Mouse (Mus musculus) hematopoietic stem cell, adult 5-6 weeks (primary cell): Measurements from ENCODE around the gene Lgals1. TPM values are rescaled to one million over a fixed set of nuclear protein-coding genes. Genes with fewer than 3 reads are reported as not detected.

Experiments used
- ATAC-seq, 2 experiments: fragments of 125-278 bp in 1 of 2; replicated peaks in 1 of 2; 2 replicates each; pipeline ENCODE4 v1.8.0; 2016 to 2017; ENCODE audit warnings: inconsistent platforms in 2 of 2, mild to moderate bottlenecking in 2 of 2, moderate number of reproducible peaks in 2 of 2, low read depth in 1 of 2, moderate TSS enrichment in 1 of 2; ENCODE audit not compliant: low FRiP score in 2 of 2, poor library complexity in 2 of 2, severe bottlenecking in 2 of 2, insufficient read depth in 1 of 2, low TSS enrichment in 1 of 2
- total RNA-seq: library from RNA; stranded (forward); fragments of 172-1452, 232-1000 nt; gene quantifications from 2 replicates; pipeline ENCODE4 v1.2.3, GENCODE M21; 2017

Lgals1 gene
- total RNA-seq, 1 experiment from 2014 or later, result 77.1 TPM

- ATAC-seq, result 0 out of 4 replicates have a peak, but pooled peaks of 1 of the 2 experiments have one; percentile 9
These were observed 25.7 kb upstream of the Lgals1 start for GRCm38 (mm10) chr15:78900585-78901421.

GRCm38 (mm10) chr15:78901422-78901789, 25.1 kb upstream of the Lgals1 start:
- no peak for ATAC-seq

- ATAC-seq, result peak; percentile 48 to 78; a peak in 3 of 4 replicates
These were observed 23.3 kb upstream of the Lgals1 start for GRCm38 (mm10) chr15:78903243-78903642.

- no peak for ATAC-seq
These were observed 18.1 kb upstream of the Lgals1 start for GRCm38 (mm10) chr15:78908399-78908798.

- ATAC-seq, result no peak
These were observed 17.5 kb upstream of the Lgals1 start for GRCm38 (mm10) chr15:78908982-78909381.

GRCm38 (mm10) chr15:78912040-78912439, 14.5 kb upstream of the Lgals1 start:
- ATAC-seq, result no peak

- peak; percentile 87 to 92 for ATAC-seq
These were observed 12.9 kb upstream of the Lgals1 start, which contains the start of gene Pdxp for GRCm38 (mm10) chr15:78913632-78914090. TSS of gene Pdxp (plus strand) at chr15:78913919.

GRCm38 (mm10) chr15:78914091-78914822, 12.3 kb upstream of the Lgals1 start:
- ATAC-seq, result no peak

GRCm38 (mm10) chr15:78914823-78915659, 11.5 kb upstream of the Lgals1 start:
- no peak for ATAC-seq

- peak; percentile 47 to 68 for ATAC-seq
These were observed 10.9 kb upstream of the Lgals1 start for GRCm38 (mm10) chr15:78915660-78916017.

GRCm38 (mm10) chr15:78916052-78916826, 10.3 kb upstream of the Lgals1 start:
- no peak for ATAC-seq

- no peak for ATAC-seq
These were observed 8.4 kb upstream of the Lgals1 start for GRCm38 (mm10) chr15:78918126-78918525.

- ATAC-seq, result no peak
These were observed 6.6 kb upstream of the Lgals1 start for GRCm38 (mm10) chr15:78919914-78920313.

GRCm38 (mm10) chr15:78922700-78923099, 3.8 kb upstream of the Lgals1 start:
- ATAC-seq, result no peak; a peak in 1 of 4 replicates

GRCm38 (mm10) chr15:78923585-78923984, 2.9 kb upstream of the Lgals1 start:
- peak; percentile 43 to 59 for ATAC-seq

- no peak for ATAC-seq
These were observed 1.4 kb upstream of the Lgals1 start for GRCm38 (mm10) chr15:78925129-78925528.
